Mouse (Mus musculus): Measurements from ENCODE around the gene Fcer1g.

DNA sequence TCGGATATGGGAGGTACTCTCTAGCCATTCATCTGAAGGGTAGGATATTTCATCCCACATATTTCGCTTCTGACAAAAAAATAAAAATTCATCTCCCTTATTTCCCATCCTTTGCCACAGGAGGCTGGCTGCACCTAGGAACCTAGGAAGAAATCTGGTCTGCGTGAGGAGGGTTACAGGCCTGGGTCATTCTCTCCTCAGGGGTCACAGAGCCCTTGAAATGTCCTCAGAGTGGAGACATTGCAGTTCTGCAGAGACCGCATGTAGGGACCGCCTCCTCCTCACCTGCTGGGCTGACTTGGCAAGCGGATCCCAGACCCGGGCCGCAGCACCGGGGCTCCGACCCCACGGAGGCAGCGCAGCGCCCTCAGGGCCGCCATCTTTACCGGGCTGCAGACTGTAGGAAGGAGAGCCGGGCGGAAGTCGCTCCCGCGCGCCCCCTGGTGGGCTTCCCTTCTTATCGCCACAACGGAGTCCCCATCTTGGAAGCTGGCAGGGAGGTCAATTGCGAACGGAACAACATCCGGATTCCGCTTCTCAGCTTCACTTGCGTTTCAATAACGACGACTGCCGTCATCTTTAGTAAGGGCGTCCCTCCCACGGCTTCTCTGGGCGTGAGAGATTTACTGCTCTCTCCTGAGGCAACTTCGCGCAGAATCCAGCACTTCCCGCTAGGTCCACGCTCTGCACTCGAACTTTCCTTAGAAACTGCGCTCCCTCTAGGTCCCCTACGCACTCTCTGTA lies 12.7 kb upstream of the Fcer1g start:
- peak; percentile 86 for TF ChIP-seq CTCF (IDR thresholded peaks at IDR 0.05; ENCODE audit: control insufficient read depth, insufficient read depth, low read length)
- peak; percentile 84; the same call in 1 of the 2 replicates for TF ChIP-seq POLR2A (IDR thresholded peaks at IDR 0.05; ENCODE audit: borderline replicate concordance, control insufficient read depth, low read depth, low read length)
